Mouse (Mus musculus): ENCODE results near the gene Fnip2.
"Not testable (repeated sequence)": the region's sequence is repeated elsewhere in the genome, so short reads cannot be mapped to it uniquely, and the experiment has no call there.

Gene Fnip2

DNA sequence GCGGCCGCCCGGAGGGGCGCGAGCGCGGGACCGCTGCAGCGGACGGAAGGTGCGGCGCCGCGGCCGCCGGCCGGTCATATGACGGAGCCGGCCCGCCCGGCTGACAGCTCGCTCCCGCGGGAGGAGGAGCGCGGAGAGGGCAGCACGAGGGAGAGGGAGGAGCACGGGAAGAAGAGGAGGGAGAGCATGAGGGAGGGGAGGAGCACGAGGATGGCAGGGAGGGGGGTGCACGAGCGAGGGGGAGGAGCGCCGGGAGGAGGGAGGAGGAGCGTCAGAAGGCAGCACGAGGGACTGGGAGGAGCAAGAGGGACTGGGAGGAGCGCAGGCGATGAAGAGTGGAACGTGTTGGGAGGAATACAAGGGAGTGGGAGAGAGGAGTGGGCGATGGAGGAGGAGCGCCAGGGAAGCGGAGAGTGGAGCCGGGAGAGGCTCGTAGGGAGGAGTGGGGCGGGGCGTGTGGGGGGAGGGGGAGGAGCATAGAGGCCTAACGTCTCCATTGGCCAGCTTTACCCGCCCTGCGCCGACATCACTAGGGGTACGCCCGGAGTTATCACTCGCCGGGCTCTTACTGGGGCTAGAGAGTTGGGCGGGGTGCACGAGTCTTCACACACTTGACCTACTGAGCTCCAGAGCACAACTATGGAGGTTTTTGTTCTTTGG lies at the start of gene Fnip2:
Gene Fnip2 (minus strand): TSS at position 94 of the 660 bp plus-strand sequence.
- DNase-seq (ENCODE audit: low read depth, low spot score), result peak; percentile 95

DNA sequence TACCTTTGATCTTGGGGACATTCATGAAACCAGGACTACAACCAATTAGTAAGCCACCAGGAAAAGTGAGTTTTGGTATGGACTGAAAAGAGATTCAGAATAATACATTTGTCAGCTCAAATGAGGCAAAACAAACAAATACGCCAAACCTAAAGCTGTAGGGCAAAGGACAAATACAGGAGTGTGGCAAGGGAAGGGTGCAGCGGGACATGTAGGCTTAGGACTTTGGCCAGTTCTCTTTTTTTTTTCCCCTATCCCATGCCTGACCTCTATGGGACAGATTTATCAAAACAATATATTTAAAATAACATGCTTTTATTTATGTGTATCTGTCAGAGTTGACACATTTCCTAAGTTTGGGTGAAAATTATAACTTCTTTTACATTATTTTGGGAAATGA lies 42.3 kb upstream of the Fnip2 start:
- no peak for DNase-seq (ENCODE audit: low read depth, low spot score)

DNA sequence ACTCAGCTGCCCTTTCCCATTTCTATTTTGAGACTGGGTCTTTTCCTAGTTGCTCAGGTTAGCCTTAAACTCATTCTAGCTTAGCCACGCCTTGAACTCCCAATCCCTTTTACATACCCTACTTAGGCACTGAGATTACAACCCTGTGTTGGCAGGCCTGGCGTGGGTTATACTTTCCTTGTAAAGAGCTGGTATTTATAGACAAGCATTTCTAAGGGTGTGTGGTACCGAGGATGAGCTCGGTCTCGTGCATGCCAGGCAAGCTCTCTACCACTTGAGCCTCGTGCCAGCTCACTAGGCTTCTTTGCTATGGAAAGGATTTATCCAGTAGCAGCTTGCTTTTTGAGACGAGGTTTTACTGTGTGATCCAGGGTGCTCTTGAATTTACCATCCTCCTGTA lies 27.9 kb upstream of the Fnip2 start:
- DNase-seq (ENCODE audit: low read depth, low spot score), result no peak

DNA sequence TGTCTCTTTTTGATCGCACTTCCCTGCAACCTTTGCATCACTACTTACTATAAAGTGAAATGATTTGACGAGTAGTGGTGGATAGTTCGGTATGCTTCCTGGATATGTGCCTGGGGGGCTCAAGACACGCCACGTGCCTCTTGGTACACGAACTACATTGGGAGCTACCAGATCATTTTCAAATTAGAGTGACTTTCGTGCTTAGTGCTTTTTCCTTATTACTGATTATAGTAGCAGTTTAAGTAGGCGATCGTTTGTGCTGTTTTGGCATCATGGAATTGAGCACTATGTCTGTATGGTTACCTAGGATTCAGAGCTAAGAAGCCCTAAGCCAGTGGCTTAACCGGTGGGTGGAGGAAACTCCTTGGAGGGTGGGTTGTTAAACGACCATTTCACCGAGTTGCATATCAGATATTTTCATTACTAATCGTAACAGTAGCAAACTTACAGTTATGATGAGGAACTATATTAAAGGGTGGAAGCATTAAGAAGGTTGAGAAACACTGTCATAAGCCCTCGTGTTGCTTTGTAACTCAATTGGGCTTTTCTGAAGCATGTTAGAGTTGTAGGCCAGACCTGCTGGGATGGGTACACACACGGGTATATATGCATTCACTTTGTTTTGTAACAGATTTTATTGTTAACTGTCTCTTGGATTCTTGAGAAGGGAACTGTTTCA lies 24.3 kb upstream of the Fnip2 start:
- DNase-seq (ENCODE audit: low read depth, low spot score), result no peak

DNA sequence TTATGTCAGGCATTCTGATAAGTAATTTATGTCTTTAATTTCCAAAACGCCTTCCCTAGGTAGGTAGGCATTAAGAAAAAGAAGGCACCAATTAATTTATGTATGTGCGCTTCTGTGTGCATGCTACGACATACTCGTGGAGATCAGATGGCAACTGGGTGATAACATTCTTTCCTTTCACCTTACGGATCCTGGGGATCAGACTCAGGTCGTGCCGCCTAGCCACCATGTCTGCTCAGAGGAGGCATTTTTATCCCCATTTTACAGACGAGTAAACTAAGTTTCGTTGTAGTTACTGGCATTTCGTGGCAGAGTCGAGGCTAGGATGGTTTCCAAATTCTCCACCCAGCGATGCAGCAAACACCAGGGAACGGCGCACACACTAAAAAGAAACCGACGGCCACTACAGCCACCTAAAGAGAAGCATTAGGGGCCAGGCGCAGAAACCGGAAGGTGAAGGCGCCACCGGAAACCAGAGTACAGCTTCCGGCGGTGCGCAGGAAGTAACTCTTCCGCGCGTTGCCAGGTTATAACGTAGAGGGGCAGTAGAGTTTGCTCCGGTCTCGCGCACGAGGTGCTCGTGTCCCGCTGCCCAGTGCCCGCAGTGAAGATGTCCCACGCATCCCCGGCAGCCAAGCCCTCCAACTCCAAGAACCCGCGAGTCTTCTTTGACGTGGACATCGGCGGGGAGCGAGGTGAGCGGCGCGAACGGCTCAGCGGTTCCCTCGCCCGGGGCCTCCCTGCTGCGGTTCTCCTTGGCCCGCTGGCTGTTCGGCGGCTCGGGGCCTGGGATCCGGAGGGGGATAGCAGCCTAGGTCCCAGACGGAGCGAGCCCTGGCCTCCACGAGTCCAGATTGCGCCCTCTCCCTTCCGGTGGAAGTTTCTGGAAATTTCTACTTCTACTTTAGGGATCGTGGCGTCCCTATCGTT lies 23.5 kb upstream of the Fnip2 start, which contains the start of gene Ppid:
Gene Ppid (plus strand): TSS at position 480 of the 930 bp plus-strand sequence.
- peak; percentile 84 for DNase-seq (ENCODE audit: low read depth, low spot score)

DNA sequence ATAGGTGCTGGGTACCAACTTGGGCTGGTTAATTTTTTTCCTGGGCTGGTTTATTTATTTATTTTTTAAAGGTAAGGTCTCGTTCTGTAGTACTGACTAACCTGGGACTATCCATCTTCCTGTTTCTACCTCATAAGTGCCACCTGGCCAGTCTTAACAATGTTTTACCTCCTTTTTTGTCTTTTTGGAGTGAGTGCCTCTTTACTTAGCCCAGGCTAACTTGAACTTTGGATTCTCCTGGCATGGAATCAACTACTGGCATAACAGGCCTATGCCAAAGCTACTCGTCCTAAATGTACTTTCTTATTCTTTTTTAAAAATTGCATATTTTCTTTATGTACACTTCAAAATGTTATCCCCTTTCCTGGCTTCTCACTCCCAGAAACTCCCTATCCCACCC lies 22.1 kb upstream of the Fnip2 start:
- no peak for DNase-seq (ENCODE audit: low read depth, low spot score)

DNA sequence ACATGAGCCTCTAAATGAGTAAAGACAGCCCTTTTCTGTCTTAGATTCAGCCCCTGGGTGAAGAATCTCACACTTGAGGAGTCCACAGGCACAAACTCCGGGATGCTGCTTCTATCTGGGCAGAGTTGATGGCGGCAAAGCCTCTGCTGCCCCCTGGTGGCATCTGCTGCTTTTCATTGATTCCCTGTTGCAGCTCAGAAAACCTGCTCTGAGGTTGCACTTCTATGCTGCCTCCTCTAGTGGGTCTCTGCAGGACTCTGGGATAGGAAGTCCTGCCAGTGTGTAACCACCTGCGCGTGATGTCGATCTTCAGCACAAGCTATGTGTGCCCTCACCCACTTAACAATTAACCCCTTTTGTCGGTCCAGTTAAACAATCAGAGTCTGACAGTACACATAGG lies 19.2 kb upstream of the Fnip2 start:
- DNase-seq (ENCODE audit: low read depth, low spot score), result peak; percentile 78

DNA sequence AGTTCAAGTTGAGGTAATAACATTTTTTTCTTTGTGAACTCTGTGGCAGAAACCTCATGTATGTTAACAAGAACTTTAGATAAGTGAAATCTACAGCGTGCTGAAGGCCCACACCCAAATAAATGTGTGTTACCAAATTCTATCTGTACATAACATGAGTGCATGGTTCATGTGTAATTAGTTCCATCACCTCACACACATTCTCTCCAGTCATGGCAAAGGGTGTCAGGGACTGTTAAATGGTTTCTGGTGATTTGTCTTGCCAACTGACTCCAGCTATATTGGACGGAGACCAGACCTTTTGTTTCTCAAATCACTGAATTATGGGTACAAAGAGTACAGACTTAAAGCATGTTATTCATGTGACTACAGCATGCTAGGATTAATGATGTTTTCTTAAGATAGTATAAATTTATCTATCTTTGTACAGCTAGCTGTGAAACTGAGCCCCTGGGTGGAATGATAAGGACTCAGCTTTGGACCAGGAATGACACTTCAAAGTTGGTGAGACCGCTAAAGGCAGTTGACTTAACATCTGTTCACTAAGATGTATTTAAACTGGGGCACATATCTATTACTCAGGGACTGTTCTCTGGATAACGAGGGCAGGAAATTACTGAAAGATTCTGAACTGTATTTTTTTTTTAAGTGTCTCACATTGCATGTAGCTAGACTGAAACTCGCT lies 12.4 kb upstream of the Fnip2 start:
- DNase-seq (ENCODE audit: low read depth, low spot score), result no peak

DNA sequence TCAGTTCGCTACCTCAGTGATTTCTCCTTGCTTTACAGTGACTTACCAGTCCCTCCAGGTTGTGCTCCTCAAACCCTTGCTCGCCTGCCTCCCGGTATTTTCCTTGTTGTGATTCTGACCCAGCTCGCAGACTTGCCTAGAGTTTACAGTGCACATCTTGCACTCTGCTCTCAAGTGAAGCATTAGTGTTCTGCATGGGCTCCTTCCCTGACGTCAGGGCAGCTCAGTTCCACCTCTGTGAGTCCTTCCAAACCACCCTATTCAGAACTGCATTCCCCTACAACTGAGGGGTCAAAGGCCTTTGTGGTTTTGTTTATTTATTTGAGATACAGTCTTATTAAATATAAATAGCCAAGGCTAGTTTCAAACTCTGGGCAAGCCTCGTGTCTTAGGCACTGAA lies 10.6 kb upstream of the Fnip2 start:
- DNase-seq (ENCODE audit: low read depth, low spot score), result no peak

DNA sequence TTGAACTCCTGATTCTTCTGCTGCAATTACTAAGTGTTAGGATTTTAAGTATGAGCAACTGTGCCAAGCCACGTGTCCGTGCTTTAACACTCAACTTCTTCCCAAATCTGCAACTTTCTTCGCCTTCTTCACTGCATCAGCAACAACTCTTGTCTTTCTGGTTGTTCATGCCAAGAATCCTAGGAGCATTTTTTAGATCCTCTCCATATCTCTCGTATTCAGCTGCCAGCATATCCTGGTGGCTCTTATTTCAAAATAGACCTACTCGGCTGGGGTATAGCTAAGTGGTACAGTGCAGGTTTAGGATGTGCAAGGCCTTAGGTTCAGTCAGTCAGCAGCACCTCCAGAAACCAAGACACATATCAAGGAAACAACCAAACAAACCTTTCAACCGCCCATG lies 10.0 kb upstream of the Fnip2 start:
- no peak for DNase-seq (ENCODE audit: low read depth, low spot score)

DNA sequence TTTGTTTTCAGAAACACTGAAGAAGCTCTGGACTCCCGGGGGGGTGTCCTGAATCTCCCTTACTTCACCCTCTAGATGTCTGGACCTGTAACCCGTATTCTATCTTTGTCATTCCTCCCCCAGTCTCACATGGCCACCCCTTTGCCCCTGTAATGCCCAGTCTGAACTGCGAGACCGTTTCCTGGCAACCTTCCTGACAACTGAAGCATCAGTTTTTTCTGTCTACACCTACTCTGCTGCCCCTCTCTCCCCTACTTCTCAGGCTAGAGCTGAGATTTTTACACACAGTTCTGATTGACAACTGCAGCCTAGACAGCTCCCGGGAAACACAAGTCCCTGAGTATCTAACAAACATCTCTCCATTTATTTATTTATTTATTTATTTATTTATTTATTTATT lies 9.3 kb upstream of the Fnip2 start:
- DNase-seq (ENCODE audit: low read depth, low spot score), result no peak

DNA sequence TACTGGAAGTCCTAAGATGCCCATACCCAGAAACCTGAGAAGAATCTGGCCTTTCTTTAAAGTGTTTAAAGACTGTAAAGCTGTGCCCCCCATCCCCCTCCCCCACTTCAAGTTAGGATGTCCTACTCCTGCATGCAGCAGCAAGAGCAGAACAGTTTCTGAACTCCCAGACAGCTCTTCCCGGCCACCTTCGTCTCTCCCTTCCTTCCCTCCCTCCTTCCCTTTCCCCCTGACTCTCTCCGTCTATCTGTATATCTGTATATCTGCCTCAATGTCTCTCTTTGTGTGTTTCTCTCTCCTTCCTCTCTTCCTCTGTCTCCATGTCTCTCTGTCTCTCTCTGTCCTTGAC lies 8.8 kb upstream of the Fnip2 start:
- no peak for DNase-seq (ENCODE audit: low read depth, low spot score)

DNA sequence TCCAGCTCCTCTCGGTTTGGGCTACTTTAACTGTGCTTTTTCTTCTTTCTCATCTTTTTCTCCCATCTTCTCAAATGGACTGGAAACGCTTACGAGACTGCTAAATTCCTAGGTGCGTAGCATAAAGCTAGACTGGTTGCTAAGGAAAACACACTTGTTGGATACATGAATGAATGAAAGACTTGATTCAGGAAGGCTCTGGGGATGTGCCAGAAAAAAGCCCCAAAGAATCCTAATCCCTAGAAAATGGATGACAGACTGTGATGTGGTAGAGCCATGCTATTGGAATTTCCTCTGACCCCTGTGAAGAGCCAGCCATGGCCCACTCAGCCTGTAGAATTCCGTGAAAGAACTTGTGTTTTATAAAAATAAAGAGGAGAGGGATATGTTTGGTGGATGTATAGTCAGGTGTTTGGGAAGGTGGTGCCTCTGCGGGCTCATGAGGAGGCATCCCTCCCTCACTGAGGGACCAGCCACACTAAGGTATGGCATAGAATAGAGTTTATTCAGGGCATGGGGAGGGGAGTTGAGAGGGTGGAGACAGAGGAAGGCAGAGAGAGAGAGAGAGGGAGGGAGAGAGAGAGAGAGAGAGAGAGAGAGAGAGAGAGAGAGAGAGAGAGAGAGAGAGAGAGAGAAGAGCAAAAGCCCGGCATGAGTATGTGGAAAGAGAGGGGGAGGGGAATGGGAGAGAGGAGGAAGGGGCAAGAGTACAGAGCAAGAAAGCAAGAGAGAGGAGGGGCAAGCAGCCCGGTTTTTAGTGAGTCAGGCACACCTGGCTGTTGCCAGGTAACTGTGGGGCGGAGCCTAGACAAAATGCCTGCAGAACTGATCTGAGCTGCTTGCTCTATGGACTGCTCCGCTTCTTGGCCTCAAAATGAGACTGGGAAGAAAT lies 8.2 kb upstream of the Fnip2 start:
- DNase-seq (ENCODE audit: low read depth, low spot score), result no peak

DNA sequence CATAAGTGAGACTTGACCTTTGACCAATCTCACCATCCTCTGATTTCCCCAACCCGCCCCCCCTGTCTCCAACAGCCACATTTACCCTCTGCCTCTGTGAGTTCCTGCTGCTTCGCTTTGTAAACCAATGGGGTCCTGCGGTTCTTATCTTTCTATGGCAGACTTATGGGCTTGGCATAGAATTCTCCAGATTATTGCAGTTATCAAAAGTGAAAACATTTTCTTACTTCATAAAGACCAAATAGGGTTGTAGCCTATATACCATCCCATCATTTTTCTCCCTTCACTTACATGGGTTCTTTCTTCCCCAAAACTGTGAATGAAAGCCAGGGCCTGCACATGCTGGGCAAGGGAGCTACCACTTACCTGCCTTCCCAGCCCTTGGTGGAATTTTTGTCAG lies 6.7 kb upstream of the Fnip2 start:
- DNase-seq (ENCODE audit: low read depth, low spot score), result no peak

DNA sequence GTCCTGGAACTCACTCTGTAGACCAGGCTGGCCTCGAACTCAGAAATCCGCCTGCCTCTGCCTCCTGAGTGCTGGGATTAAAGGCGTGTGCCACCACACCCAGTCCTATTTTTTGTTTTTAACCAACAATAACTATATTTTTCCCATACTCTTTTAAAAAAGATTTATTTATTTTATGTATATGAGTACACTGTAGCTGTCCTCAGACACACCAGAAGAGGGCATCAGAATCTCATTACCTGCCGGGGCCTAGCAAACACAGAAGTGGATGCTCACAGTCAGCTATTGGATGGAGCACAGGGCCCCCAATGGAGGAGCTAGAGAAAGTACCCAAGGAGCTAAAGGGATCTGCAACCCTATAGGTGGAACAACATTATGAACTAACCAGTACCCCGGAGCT lies 5.8 kb upstream of the Fnip2 start:
- not testable (repeated sequence) for DNase-seq (ENCODE audit: low read depth, low spot score)

DNA sequence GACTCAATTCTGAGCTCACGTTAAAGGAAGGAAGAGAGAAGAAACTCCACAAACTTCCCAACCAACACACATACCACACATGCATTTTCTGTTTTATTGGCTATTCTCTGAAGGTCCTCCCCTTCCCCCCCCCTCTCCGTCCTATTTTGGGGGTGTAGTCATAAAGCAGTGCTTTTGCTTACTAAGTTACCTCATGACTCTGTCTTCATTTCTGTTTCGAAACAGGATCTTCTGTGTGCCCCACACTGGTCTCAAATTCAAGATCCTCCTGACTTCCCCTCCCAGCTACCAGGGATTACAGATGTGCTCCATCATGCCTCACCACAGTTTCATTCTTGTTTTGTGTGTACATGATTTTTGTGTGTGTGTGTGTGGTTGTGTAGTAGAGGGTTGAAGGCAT lies 4.8 kb upstream of the Fnip2 start:
- no peak for DNase-seq (ENCODE audit: low read depth, low spot score)

DNA sequence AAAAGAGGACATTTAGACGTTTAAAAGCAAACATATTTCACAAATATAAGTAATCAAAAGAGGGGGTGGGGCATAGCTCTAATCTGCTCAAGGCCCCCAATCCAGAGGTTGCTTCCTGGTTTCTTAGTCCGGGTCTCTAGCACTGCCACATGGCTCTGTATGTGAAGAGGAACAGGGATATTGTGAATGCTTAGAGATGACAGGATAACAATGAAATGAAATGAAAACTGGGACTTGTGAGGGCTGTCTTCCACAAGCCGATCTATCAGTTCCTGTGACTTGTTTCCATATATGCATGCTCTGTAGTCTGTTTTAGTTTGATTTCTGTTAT lies 1.7 kb upstream of the Fnip2 start:
- DNase-seq (ENCODE audit: low read depth, low spot score), result no peak

DNA sequence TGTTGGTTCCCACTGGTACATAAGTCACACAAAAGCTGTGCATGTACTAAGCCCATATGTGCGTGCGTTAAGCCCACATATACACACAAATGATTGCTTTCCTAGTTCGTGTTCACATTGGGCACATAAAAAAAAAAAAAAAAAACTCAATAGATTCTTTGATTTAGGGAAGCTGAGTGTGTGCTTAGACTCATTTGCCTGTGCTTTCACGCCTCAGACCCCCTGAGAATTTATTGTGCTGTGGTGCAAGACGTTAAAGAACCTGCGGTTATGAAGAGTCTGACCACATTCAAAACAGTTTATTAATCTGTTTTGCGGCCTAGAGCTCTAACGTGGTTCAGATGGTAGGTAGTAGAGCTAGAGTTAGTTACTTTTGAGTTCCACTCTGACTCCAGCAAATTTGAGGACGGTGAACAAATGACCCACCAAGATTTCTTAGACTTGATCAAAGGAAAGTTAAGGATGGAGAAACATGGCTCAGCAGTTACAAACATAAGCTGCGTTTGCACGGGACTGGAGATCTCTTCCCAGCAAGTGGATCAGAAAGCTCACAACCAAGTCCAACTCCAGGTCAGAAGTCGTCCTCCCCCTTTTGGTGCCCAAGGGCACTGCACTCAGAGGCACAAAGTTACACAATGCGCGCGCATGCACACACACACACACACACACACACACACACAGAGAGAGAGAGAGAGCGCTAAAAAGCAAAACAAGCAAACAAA lies 1.2 kb upstream of the Fnip2 start:
- no peak for DNase-seq (ENCODE audit: low read depth, low spot score)

DNA sequence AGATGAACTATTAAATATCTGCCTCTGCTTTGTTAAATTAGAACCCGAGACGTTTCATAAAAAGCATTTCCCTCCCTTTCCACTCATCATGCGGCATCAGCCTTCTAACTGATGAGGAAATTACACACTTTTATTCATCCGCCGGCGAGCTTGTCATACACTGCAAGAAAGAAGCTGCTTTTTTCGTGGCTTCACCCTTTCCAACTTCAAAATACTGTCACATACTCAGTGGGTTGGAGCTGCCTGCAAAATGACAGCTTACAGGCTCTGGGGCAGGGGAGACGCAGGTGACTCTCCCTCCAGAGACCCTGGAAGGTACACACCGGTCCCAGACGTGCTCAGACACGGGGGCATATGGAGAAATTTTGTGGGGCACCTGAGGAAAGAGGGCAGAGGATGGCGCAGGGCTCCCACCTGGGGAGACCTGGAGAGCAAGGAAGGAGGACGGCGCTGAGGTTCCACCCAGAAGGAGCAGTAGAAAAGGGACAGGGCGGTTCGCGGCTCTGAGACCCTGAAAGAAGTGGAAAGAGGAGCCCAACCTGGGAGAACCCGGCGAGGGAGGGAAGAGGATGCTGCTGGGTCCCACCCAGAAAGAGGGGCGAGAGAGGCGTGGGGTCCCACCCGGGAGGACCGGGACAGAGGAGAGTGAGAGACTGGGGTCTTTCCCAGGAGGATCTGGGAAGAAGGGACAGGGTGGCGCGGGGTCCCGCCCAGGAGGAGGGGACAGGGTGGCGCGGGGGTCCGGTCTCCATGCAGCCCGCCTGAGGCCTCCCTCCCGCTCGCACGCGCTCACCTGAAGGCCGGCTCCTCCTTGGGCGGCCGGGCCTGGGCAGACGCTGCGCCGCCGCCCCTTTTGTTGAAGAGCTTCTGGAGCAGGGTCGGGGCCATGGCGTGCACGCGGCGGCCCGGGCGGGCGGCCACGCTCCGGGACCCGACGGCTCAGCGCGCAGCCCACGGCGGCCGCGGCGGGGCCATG lies 592 bp downstream of the Fnip2 start:
- DNase-seq (ENCODE audit: low read depth, low spot score), result no peak
